Comparison of ENCODE assay signal across 7 mouse cellular contexts in genomic region chr7:112743621-112744395, GRCm38 (mm10).
DNase-seq lines count a peak whose midpoint lies in the region; ATAC-seq lines count a peak whose summit lies in the region.

No protein-coding gene starts in this region.

- intact Hi-C loops in heart, postnatal 14 days (cut with DNase I): no loop called here

- peak overlapping the region; percentile 81 for H3K27ac ChIP-seq in limb, embryonic 10.5 days

- no peaks in the 10 kb centered on the region for H3K27me3 ChIP-seq in limb, embryonic 10.5 days (ENCODE audit: low read depth, poor library complexity, severe bottlenecking)

- 1% methylated on average over 11 of the region's 11 CpGs for WGBS in limb, embryonic 10.5 days

- no peaks in the 10 kb centered on the region for H3K36me3 ChIP-seq in limb, embryonic 10.5 days

- H3K4me1 ChIP-seq in limb, embryonic 10.5 days: peaks cover 72% of the 10 kb centered on the region

- no peak for ATAC-seq in megakaryocyte, adult 5-6 weeks (ENCODE audit: poor library complexity, severe bottlenecking)

- peak overlapping the region; percentile 34 for H3K4me3 ChIP-seq in limb, embryonic 10.5 days

- peak; percentile 24 for DNase-seq in WW6 (ENCODE audit: low read depth, low spot score)
- DNase-seq in fibroblast of lung, adult 2 months (ENCODE audit: low read depth): peak; percentile 44
- peak; percentile 50 to 62 for DNase-seq in heart, postnatal 14 days
- peak; percentile 83 for DNase-seq in limb, embryonic 10.5 days (ENCODE audit: low spot score)
- peak; percentile 73 for DNase-seq in neural tube, embryonic 10.5 days (ENCODE audit: extremely low spot score, low spot score)
- no peak for DNase-seq in adrenal gland, postnatal 25 days

- no peaks in the 10 kb centered on the region for H3K9me3 ChIP-seq in limb, embryonic 10.5 days (replicated peaks)
